Mouse (Mus musculus) liver, adult 2 months (tissue): ENCODE data around the gene H2al1e. TPM values are rescaled to one million over a fixed set of nuclear protein-coding genes. Genes with fewer than 3 reads are reported as not detected.
"Not testable (repeated sequence)": the region's sequence is repeated elsewhere in the genome, so short reads cannot be mapped to it uniquely, and the experiment has no call there.

Experiments used
- DNase-seq: peaks from one replicate; pipeline ENCODE4 v3.0.0-alpha.2; 2011; ENCODE audit warnings: low read depth, low spot score; ENCODE audit errors: extremely low read depth
- H3K27ac ChIP-seq: fragments of 200-500 bp; replicated peaks from 2 replicates; pipeline ENCODE4 v1.5.1; 2012; ENCODE audit warnings: low read depth, mild to moderate bottlenecking, control low read depth, inconsistent platforms, low read length; ENCODE audit not compliant: insufficient read depth
- H3K27me3 ChIP-seq: fragments of 200-500 bp; 2 replicates; pipeline ENCODE4 v1.6.1; 2012; ENCODE audit warnings: mild to moderate bottlenecking, moderate library complexity, low read length, inconsistent platforms; ENCODE audit not compliant: control insufficient read depth, insufficient read depth
- H3K36me3 ChIP-seq: fragments of 200-500 bp; 2 replicates; pipeline ENCODE4 v1.6.1; 2012; ENCODE audit warnings: low read length, inconsistent platforms; ENCODE audit not compliant: control insufficient read depth, insufficient read depth
- H3K4me1 ChIP-seq: fragments of 200-500 bp; 2 replicates; pipeline ENCODE4 v1.6.1; 2011; ENCODE audit warnings: low read length; ENCODE audit not compliant: control insufficient read depth, insufficient read depth
- H3K4me3 ChIP-seq: fragments of 200-500 bp; 2 replicates; pipeline ENCODE4 v1.5.1; 2011; ENCODE audit warnings: low read depth, mild to moderate bottlenecking, control low read depth, low read length, moderate library complexity; ENCODE audit not compliant: insufficient read depth
- H3K79me2 ChIP-seq: fragments of 200-500 bp; 2 replicates; pipeline ENCODE4 v1.6.1; 2012; ENCODE audit warnings: inconsistent platforms, mild to moderate bottlenecking, low read length, moderate library complexity; ENCODE audit not compliant: control insufficient read depth, insufficient read depth
- H3K9ac ChIP-seq: fragments of 200-500 bp; 2 replicates; pipeline ENCODE4 v1.6.1; 2012; ENCODE audit warnings: low read depth, mild to moderate bottlenecking, control low read depth, inconsistent platforms, low read length
- CTCF ChIP-seq: fragments of 200-500 bp; IDR thresholded peaks from 2 replicates; pipeline ENCODE4 v1.5.1; 2011; ENCODE audit warnings: low read depth, low read length, control low read depth
- POLR2A ChIP-seq: fragments of 200-500 bp; IDR thresholded peaks from 2 replicates; pipeline ENCODE4 v1.6.1; 2011; ENCODE audit warnings: low read length, control low read depth; ENCODE audit not compliant: insufficient read depth; ENCODE audit errors: extremely low read depth
- WGBS: fragments of 180-500 bp; shearing (Covaris S2); methylation state at CpG from one replicate; pipeline ENCODE4 v1.1.7; 2018; 5-methylcytosine and 5-hydroxymethylcytosine counted together
- polyA plus RNA-seq: library from polyadenylated mRNA; depleted of rRNA; stranded (reverse); fragments of >200 nt; gene quantifications from 2 replicates; pipeline ENCODE4 v1.2.3, GENCODE M21; 2012
- total RNA-seq: library from RNA; depleted of rRNA; stranded (reverse); fragments of >200 nt; gene quantifications from 2 replicates; pipeline ENCODE4 v1.2.3, GENCODE M21; 2014

Gene H2al1e
- total and polyA plus RNA-seq, 2 experiments: not detected

DNA sequence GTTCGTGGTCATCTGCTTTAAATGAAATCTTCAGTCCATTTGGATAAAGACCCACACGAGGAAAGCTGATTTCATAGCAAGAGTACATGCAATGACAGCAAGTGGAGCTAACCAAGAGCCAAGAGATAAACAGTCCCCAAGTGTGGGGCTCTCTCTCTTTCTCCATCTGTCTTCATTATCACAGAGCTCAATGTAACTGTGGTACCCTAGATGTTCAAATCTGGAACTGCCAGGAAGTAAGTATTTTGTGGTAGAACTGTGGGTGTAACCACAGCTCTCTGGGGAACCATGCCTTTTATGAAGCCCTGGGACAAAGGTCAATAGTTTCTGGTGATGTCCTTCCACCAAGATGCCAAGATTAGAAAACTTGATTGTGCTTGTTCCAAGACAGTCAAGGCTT is 31.0 kb upstream of the H2al1e start:
- DNase-seq: no peak
- WGBS: 69% methylated on average over 2 of the region's 2 CpGs
- Histone ChIP-seq H3K79me2 (no peaks in the 10 kb centered on the region), H3K9ac (no peak overlapping the region), H3K27ac (no peak overlapping the region), H3K36me3 (no peaks in the 10 kb centered on the region), H3K27me3 (no peaks in the 10 kb centered on the region), H3K4me3 (no peak overlapping the region), H3K4me1 (no peaks in the 10 kb centered on the region)
- TF ChIP-seq CTCF (no peak), POLR2A (no peak)

DNA sequence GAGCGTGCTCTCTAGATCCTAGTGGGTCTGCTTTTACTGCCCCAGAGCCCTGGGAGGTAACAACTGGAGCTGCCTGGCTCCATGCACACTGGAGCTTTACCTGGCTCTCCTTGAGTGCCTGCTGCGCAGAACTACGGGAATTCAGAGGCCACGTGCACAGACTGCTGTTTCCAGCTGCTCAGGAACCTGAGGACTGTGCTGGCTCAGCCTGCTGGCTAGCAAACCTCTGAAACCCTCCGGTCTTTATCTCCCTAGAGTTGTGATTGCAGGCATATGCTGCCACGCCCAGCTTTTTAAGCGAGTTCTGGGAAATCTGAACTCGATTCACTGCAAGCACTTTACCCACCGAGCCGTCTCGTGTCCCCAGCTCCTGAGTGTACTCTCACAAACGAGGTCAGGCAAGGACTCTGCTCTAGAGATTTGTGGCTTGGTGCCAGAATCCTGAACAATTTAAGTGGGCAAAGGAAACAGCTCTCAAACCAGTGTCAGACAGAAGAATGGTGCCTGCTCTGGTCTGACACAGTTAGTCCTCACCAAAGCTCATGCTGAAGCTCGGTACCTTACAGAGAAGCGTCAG is 23.3 kb upstream of the H2al1e start:
- Histone ChIP-seq H3K4me1 (no peaks in the 10 kb centered on the region), H3K79me2 (no peaks in the 10 kb centered on the region), H3K27me3 (no peaks in the 10 kb centered on the region), H3K27ac (no peak overlapping the region), H3K4me3 (no peak overlapping the region), H3K9ac (no peak overlapping the region), H3K36me3 (no peaks in the 10 kb centered on the region)
- no peak for DNase-seq
- TF ChIP-seq CTCF (no peak), POLR2A (no peak)
- WGBS: 65% methylated on average over 14 of the region's 14 CpGs

DNA sequence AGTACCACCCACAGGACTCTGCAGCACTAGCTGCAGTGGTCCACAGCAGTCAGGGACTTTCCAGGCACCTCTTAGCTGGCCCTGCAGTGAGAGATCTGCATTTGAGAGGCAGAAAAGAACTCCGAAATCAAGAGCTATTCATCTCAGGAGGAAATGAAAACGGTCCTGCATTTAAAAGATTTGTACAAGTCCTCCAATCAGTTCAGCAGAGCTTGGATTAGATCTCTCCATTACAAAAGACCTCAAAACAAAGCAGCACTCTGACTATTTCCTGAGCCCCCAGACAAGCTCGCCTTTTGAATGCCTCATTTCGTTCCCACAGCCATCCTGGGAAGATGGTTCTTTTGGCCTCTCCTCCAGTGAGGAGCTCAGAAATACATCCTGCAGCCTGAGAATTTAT is 22.5 kb upstream of the H2al1e start:
- DNase-seq: no peak
- H3K4me3 ChIP-seq: no peak overlapping the region
- H3K27me3 ChIP-seq: no peaks in the 10 kb centered on the region
- no peak overlapping the region for H3K9ac ChIP-seq
- WGBS: 67% methylated on average over 4 of the region's 4 CpGs
- H3K36me3 ChIP-seq: no peaks in the 10 kb centered on the region
- no peaks in the 10 kb centered on the region for H3K4me1 ChIP-seq
- H3K27ac ChIP-seq: no peak overlapping the region
- TF ChIP-seq CTCF: no peak
- TF ChIP-seq POLR2A: no peak
- no peaks in the 10 kb centered on the region for H3K79me2 ChIP-seq

DNA sequence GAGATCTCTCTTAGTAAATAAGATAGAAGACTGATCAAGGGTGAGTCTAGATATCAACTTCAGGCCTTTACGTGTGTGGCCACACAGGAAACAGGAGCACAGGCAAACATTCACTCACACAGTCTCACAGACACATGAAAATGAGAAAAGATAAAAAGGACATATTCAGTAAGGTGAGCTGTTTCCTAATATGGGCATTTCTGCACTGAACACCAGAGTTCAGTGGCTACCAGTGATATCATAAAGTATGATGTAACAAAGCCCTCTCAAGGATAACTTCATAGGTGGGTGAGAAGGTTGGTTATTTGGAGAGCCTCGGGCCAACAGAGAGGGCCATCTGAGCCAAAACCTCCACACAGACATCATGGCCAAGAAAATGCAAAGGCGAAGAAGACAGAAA is 12.8 kb upstream of the H2al1e start, which contains the start of gene H2al1a:
Gene H2al1a (plus strand): TSS at position 301 of the 400 bp plus-strand sequence.
- no CpG with 5 or more reads among the region's 3 CpGs for WGBS
- not testable (repeated sequence) for DNase-seq, H3K4me3 ChIP-seq, H3K36me3 ChIP-seq, H3K9ac ChIP-seq, H3K4me1 ChIP-seq, H3K27ac ChIP-seq, H3K79me2 ChIP-seq, H3K27me3 ChIP-seq

DNA sequence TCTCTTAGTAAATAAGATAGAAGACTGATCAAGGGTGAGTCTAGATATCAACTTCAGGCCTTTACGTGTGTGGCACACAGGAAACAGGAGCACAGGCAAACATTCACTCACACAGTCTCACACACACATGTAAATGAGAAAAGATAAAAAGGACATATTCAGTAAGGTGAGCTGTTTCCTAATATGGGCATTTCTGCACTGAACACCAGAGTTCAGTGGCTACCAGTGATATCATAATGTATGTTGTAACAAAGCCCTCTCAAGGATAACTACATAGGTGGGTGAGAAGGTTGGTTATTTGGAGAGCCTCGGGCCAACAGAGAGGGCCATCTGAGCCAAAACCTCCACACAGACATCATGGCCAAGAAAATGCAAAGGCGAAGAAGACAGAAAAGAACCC is 9.6 kb upstream of the H2al1e start, which contains the start of gene H2al1b:
Gene H2al1b (plus strand): TSS at position 301 of the 400 bp plus-strand sequence.
- not testable (repeated sequence) for H3K36me3 ChIP-seq, H3K79me2 ChIP-seq, DNase-seq, H3K4me3 ChIP-seq, H3K9ac ChIP-seq, H3K27ac ChIP-seq, H3K27me3 ChIP-seq, H3K4me1 ChIP-seq
- whole genome bisulfite sequencing: 91% methylated on average over 1 of the region's 3 CpGs

DNA sequence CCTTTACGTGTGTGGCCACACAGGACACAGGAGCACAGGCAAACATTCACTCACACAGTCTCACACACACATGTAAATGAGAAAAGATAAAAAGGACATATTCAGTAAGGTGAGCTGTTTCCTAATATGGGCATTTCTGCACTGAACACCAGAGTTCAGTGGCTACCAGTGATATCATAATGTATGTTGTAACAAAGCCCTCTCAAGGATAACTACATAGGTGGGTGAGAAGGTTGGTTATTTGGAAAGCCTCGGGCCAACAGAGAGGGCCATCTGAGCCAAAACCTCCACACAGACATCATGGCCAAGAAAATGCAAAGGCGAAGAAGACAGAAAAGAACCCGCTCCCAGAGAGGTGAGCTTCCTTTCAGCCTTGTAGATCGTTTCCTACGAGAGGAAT is 6.4 kb upstream of the H2al1e start, which contains the start of gene H2al1c:
Gene H2al1c (plus strand): TSS at position 301 of the 400 bp plus-strand sequence.
- 57% methylated on average over 1 of the region's 6 CpGs for WGBS
- H3K4me1 ChIP-seq, H3K27ac ChIP-seq, DNase-seq, H3K36me3 ChIP-seq, H3K79me2 ChIP-seq, H3K27me3 ChIP-seq, H3K9ac ChIP-seq, H3K4me3 ChIP-seq: not testable (repeated sequence)

DNA sequence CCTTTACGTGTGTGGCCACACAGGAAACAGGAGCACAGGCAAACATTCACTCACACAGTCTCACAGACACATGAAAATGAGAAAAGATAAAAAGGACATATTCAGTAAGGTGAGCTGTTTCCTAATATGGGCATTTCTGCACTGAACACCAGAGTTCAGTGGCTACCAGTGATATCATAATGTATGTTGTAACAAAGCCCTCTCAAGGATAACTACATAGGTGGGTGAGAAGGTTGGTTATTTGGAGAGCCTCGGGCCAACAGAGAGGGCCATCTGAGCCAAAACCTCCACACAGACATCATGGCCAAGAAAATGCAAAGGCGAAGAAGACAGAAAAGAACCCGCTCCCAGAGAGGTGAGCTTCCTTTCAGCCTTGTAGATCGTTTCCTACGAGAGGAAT is 3.2 kb upstream of the H2al1e start, which contains the start of gene H2al1d:
Gene H2al1d (plus strand): TSS at position 301 of the 400 bp plus-strand sequence.
- not testable (repeated sequence) for DNase-seq, H3K36me3 ChIP-seq, H3K27ac ChIP-seq, H3K9ac ChIP-seq, H3K4me1 ChIP-seq, H3K4me3 ChIP-seq, H3K79me2 ChIP-seq, H3K27me3 ChIP-seq
- WGBS: no CpG with 5 or more reads among the region's 6 CpGs

DNA sequence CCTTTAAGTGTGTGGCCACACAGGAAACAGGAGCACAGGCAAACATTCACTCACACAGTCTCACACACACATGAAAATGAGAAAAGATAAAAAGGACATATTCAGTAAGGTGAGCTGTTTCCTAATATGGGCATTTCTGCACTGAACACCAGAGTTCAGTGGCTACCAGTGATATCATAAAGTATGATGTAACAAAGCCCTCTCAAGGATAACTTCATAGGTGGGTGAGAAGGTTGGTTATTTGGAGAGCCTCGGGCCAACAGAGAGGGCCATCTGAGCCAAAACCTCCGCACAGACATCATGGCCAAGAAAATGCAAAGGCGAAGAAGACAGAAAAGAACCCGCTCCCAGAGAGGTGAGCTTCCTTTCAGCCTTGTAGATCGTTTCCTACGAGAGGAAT is 3.1 kb downstream of the H2al1e start, which contains the start of gene H2al1f:
Gene H2al1f (plus strand): TSS at position 301 of the 400 bp plus-strand sequence.
- not testable (repeated sequence) for H3K36me3 ChIP-seq, H3K79me2 ChIP-seq, H3K4me1 ChIP-seq, H3K9ac ChIP-seq, H3K27me3 ChIP-seq, H3K4me3 ChIP-seq, DNase-seq, H3K27ac ChIP-seq
- WGBS: no CpG with 5 or more reads among the region's 6 CpGs

DNA sequence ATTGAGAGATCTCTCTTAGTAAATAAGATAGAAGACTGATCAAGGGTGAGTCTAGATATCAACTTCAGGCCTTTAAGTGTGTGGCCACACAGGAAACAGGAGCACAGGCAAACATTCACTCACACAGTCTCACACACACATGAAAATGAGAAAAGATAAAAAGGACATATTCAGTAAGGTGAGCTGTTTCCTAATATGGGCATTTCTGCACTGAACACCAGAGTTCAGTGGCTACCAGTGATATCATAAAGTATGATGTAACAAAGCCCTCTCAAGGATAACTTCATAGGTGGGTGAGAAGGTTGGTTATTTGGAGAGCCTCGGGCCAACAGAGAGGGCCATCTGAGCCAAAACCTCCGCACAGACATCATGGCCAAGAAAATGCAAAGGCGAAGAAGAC is 6.2 kb downstream of the H2al1e start, which contains the start of gene H2al1g:
Gene H2al1g (plus strand): TSS at position 301 of the 400 bp plus-strand sequence.
- not testable (repeated sequence) for H3K4me1 ChIP-seq, H3K36me3 ChIP-seq, H3K4me3 ChIP-seq, H3K9ac ChIP-seq, H3K27ac ChIP-seq, DNase-seq, H3K27me3 ChIP-seq, H3K79me2 ChIP-seq
- no CpG with 5 or more reads among the region's 3 CpGs for WGBS
